In the genomic region with DNA sequence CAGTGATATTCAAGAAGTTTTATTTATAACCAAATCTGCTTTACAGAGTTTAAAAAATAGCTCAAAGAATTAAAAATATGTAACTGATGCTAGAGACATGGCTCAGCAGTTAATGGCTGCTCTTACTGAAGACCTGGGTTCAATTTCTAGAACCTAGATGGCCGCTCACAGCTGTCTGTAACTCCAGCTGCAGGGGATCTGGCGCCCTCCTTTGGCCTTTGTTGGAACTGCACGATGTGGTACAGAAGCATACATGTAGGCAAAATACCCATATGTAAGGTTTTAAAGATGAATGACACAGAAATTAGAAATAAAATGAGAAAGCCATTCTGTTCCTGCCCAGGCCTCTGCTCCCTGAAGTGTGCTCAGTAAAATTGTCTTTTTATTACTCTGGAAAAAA, we compare ENCODE assay signal across 9 mouse cellular contexts. TPM values are rescaled to one million over a fixed set of nuclear protein-coding genes. Genes with fewer than 3 reads are reported as not detected.
DNase-seq lines count a peak whose midpoint lies in the region; ATAC-seq and TF ChIP-seq lines count a peak whose summit lies in the region.
"Had no signal": no experiment of that assay in that cellular context is flagged by ENCODE, and none has a peak within 500 bp of the region (broad histone marks: within the 10 kb centered on the region; RNA-seq: fewer than 3 reads in every experiment).

No protein-coding gene starts in this region.

- DNase-seq in hindbrain, embryonic 11.5 days (ENCODE audit: low spot score): peak; percentile 83
- peak; percentile 81 for DNase-seq in MEL (ENCODE audit: low read depth, low spot score)
- peak; percentile 44 to 50 for DNase-seq in cerebellum, postnatal 10 days
- peak; percentile 63 for DNase-seq in heart, adult 8-10 months (ENCODE audit: low spot score)
- DNase-seq in layer of hippocampus, postnatal 10 days (ENCODE audit: low spot score in 2 of 2): peak; percentile 46 to 48
- peak; percentile 79 for DNase-seq in testis, postnatal 10 days (ENCODE audit: low spot score)

- WGBS in hindbrain, embryonic 11.5 days: 5% methylated on average over 3 of the region's 3 CpGs
- 7% methylated on average over 3 of the region's 3 CpGs for WGBS in hindbrain, embryonic 12.5 days

- H3K9ac ChIP-seq in hindbrain, embryonic 11.5 days (ENCODE audit: low read depth, low read length): no peak overlapping the region
- H3K9ac ChIP-seq in hindbrain, embryonic 12.5 days: no peak overlapping the region
- no peak overlapping the region for H3K9ac ChIP-seq in MEL (ENCODE audit: control insufficient read depth, low read depth, low read length, poor library complexity, severe bottlenecking)
- H3K9ac ChIP-seq: embryonic facial prominence, embryonic 13.5 days had no signal

- ATAC-seq in hindbrain, embryonic 11.5 days (ENCODE audit: low FRiP score): no peak
- ATAC-seq in hindbrain, embryonic 12.5 days (ENCODE audit: low FRiP score): no peak
- peak; percentile 94 for ATAC-seq in megakaryocyte progenitor cell, adult 5-6 weeks (replicated peaks; ENCODE audit: poor library complexity)

- H3K4me1 ChIP-seq in hindbrain, embryonic 11.5 days (replicated peaks; ENCODE audit: control insufficient read depth, insufficient read depth, low read length): no peaks in the 10 kb centered on the region
- no peaks in the 10 kb centered on the region for H3K4me1 ChIP-seq in hindbrain, embryonic 12.5 days
- no peaks in the 10 kb centered on the region for H3K4me1 ChIP-seq in MEL (ENCODE audit: control insufficient read depth in 1 of 2, insufficient read depth in 2 of 2, low read length in 2 of 2)
- H3K4me1 ChIP-seq: embryonic facial prominence, embryonic 13.5 days had no signal

- no peak for TF ChIP-seq EP300 in MEL (IDR thresholded peaks at IDR 0.05; ENCODE audit: low read depth in 1 of 2, low read length in 2 of 2)

- H3K79me2 ChIP-seq in MEL (ENCODE audit: control insufficient read depth, insufficient read depth, low read length, poor library complexity): no peaks in the 10 kb centered on the region

- H3K4me3 ChIP-seq in hindbrain, embryonic 11.5 days (ENCODE audit: low read depth, low read length): no peak overlapping the region
- no peak overlapping the region for H3K4me3 ChIP-seq in hindbrain, embryonic 12.5 days
- H3K4me3 ChIP-seq in MEL (ENCODE audit: control insufficient read depth in 1 of 2, insufficient read depth in 1 of 2, low read depth in 2 of 2, low read length in 2 of 2): no peak overlapping the region
- H3K4me3 ChIP-seq: embryonic facial prominence, embryonic 13.5 days had no signal

- no peaks in the 10 kb centered on the region for H3K36me3 ChIP-seq in hindbrain, embryonic 11.5 days (ENCODE audit: control insufficient read depth, insufficient read depth, low read length)
- 0 out of 2 replicates have a peak, but pooled peaks cover 2% of the 10 kb centered on the region for H3K36me3 ChIP-seq in hindbrain, embryonic 12.5 days
- H3K36me3 ChIP-seq in MEL (ENCODE audit: control insufficient read depth in 1 of 2, insufficient read depth in 2 of 2, low read length in 2 of 2): no peaks in the 10 kb centered on the region

- peak; percentile 72 for TF ChIP-seq RAD21 in MEL (IDR thresholded peaks at IDR 0.05; ENCODE audit: low read depth, low read length)

- no peaks in the 10 kb centered on the region for H3K27me3 ChIP-seq in hindbrain, embryonic 11.5 days (ENCODE audit: control insufficient read depth, insufficient read depth, low read length)
- H3K27me3 ChIP-seq in hindbrain, embryonic 12.5 days: no peaks in the 10 kb centered on the region
- no peaks in the 10 kb centered on the region for H3K27me3 ChIP-seq in MEL (ENCODE audit: control insufficient read depth in 1 of 2, insufficient read depth in 2 of 2, low read length in 2 of 2)
- H3K27me3 ChIP-seq: embryonic facial prominence, embryonic 13.5 days had no signal

- no peak overlapping the region for H3K27ac ChIP-seq in hindbrain, embryonic 11.5 days (ENCODE audit: low read depth, low read length)
- H3K27ac ChIP-seq in hindbrain, embryonic 12.5 days: no peak overlapping the region
- no peak overlapping the region for H3K27ac ChIP-seq in MEL (ENCODE audit: control insufficient read depth, low read depth, low read length)
- H3K27ac ChIP-seq: embryonic facial prominence, embryonic 13.5 days had no signal

- H3K4me2 ChIP-seq in hindbrain, embryonic 11.5 days (replicated peaks; ENCODE audit: low read depth, low read length): no peak overlapping the region
- H3K4me2 ChIP-seq in hindbrain, embryonic 12.5 days (replicated peaks): no peak overlapping the region
- H3K4me2 ChIP-seq: embryonic facial prominence, embryonic 13.5 days had no signal

- peak; percentile 78 to 84 (median 84) for TF ChIP-seq CTCF in MEL (IDR thresholded peaks at IDR 0.05 in 2 of 3, conservative IDR thresholded peaks at IDR 0.05 in 1 of 3; ENCODE audit: control insufficient read depth in 1 of 3, insufficient read depth in 1 of 3, low read depth in 2 of 3, low read length in 3 of 3, poor library complexity in 1 of 3, severe bottlenecking in 1 of 3)

- H3K9me3 ChIP-seq in hindbrain, embryonic 11.5 days (ENCODE audit: control insufficient read depth, low read length): no peaks in the 10 kb centered on the region
- no peaks in the 10 kb centered on the region for H3K9me3 ChIP-seq in hindbrain, embryonic 12.5 days (replicated peaks)
- no peaks in the 10 kb centered on the region for H3K9me3 ChIP-seq in MEL (replicated peaks; ENCODE audit: insufficient read depth, low read length)
- H3K9me3 ChIP-seq: embryonic facial prominence, embryonic 13.5 days had no signal

- no peak for TF ChIP-seq POLR2A in MEL (IDR thresholded peaks at IDR 0.05; ENCODE audit: control insufficient read depth in 1 of 2, insufficient read depth in 1 of 2, low read depth in 1 of 2, low read length in 2 of 2, poor library complexity in 1 of 2)

TF ChIP-seq in MEL, 35 proteins besides CTCF, POLR2A, EP300 and RAD21:
- no peak for TF ChIP-seq TCF12 (IDR thresholded peaks at IDR 0.05; ENCODE audit: low read depth, low read length)
- no peak for TF ChIP-seq USF1 (IDR thresholded peaks at IDR 0.05; ENCODE audit: low read depth, low read length)
- no peak for TF ChIP-seq CHD2 (IDR thresholded peaks at IDR 0.05; ENCODE audit: low read length)
- peak; percentile 70 for TF ChIP-seq SMC3 (IDR thresholded peaks at IDR 0.05; ENCODE audit: low read depth, low read length)
- no peak for TF ChIP-seq SIN3A (IDR thresholded peaks at IDR 0.05; ENCODE audit: low read length)
- no peak for TF ChIP-seq ZNF384 (IDR thresholded peaks at IDR 0.05; ENCODE audit: low read depth, low read length)
- TF ChIP-seq ETS1 (IDR thresholded peaks at IDR 0.05; ENCODE audit: low read depth, low read length): no peak
TF ChIP-seq in MEL: peak in this region for 1.

RNA-seq across cellular contexts. Expression of a gene that starts 23.3 kb away (rescaled TPM):
- 13.5 and 13.9 TPM in 2 replicates for polyA plus RNA-seq in hindbrain, embryonic 11.5 days (2014; fragmentation: Nextera tagmentation; extraction: Ambion mirVana)
- 13.1 and 13.6 TPM in 2 replicates for polyA plus RNA-seq in hindbrain, embryonic 12.5 days (2016; fragmentation: Nextera tagmentation; extraction: Ambion mirVana)
- total RNA-seq in MEL (2012; rRNA removed): 3.1 and 4.2 TPM in 2 replicates
- 1 to 10 TPM in 1 of 2 experiments, not detected in 1; 5.8 TPM for polyA plus RNA-seq in MEL (2012; ENCODE audit: insufficient read depth in 1 of 2, insufficient read length in 2 of 2, low read depth in 1 of 2, low replicate concordance in 2 of 2, missing spikeins in 1 of 2)
- 1 to 10 TPM; 1.6 to 2.7 (median 2.4) TPM for total RNA-seq in heart, adult 8-10 months (2022)
- 1 to 10 TPM; 8.1 to 9.3 TPM for total RNA-seq in layer of hippocampus, postnatal 10 days (2021)
- total RNA-seq in megakaryocyte progenitor cell, adult 5-6 weeks (2015): 19.0 and 24.4 TPM in 2 replicates
- total RNA-seq in megakaryocyte progenitor cell, adult 5-6 weeks (2017): 14.2 and 14.4 TPM in 2 replicates
